Mouse (Mus musculus) forebrain, embryonic 14.5 days (tissue): ENCODE results near the gene Wfdc1. TPM values are rescaled to one million over a fixed set of nuclear protein-coding genes. Genes with fewer than 3 reads are reported as not detected.

Experiments
- ATAC-seq: fragments of 200-750 bp; cut with Nextera tagmentation; 2 replicates; pipeline ENCODE4 v1.8.0; 2017; ENCODE audit warnings: mild to moderate bottlenecking, moderate library complexity
- DNase-seq: peaks from one replicate; pipeline ENCODE4 v3.0.0-alpha.2; 2015; ENCODE audit warnings: low spot score
- H3K27ac ChIP-seq: fragments of 300-500 bp; sonication (generic); 2 replicates; pipeline ENCODE4 v1.5.1; 2014; ENCODE audit warnings: low read depth, mild to moderate bottlenecking, control low read depth, low read length, moderate library complexity
- H3K27me3 ChIP-seq: fragments of 300-500 bp; sonication (generic); replicated peaks from 2 replicates; pipeline ENCODE4 v1.6.1; 2014; ENCODE audit warnings: low read length, control low read depth, mixed read lengths; ENCODE audit not compliant: control insufficient read depth, insufficient read depth
- H3K36me3 ChIP-seq: fragments of 300-500 bp; sonication (generic); 2 replicates; pipeline ENCODE4 v1.6.1; 2014; ENCODE audit warnings: low read length, control low read depth; ENCODE audit not compliant: control insufficient read depth, insufficient read depth
- H3K4me1 ChIP-seq: fragments of 300-500 bp; sonication (generic); 2 replicates; pipeline ENCODE4 v1.6.1; 2014; ENCODE audit warnings: antibody characterized with exemption, low read length, control low read depth; ENCODE audit not compliant: control insufficient read depth, insufficient read depth
- H3K4me2 ChIP-seq: fragments of 300-500 bp; sonication (generic); 2 replicates; pipeline ENCODE4 v1.6.1; 2014; ENCODE audit warnings: mild to moderate bottlenecking, control low read depth, low read length
- H3K4me3 ChIP-seq: fragments of 300-500 bp; sonication (generic); 2 replicates; pipeline ENCODE4 v1.5.1; 2014; ENCODE audit warnings: low read depth, low read length, control low read depth
- H3K9ac ChIP-seq: fragments of 300-500 bp; sonication (generic); 2 replicates; pipeline ENCODE4 v1.6.1; 2014; ENCODE audit warnings: mild to moderate bottlenecking, low read length, control low read depth, moderate library complexity
- H3K9me3 ChIP-seq: fragments of 300-500 bp; sonication (generic); replicated peaks from 2 replicates; pipeline ENCODE4 v1.6.1; 2016; ENCODE audit warnings: low read length, control low read depth, mixed read lengths; ENCODE audit not compliant: control insufficient read depth
- WGBS: fragments of 180-500 bp; shearing (Covaris S2); extraction: QIAGEN DNeasy Blood & Tissue Kit; methylation state at CpG from one replicate; pipeline ENCODE4 v1.1.7; 2014; 5-methylcytosine and 5-hydroxymethylcytosine counted together
- polyA plus RNA-seq: library from polyadenylated mRNA; unstranded; fragments of >200 nt; fragmentation: Nextera tagmentation; extraction: Ambion mirVana; gene quantifications from 2 replicates; pipeline ENCODE4 v1.2.1, GENCODE M21; 2014

Gene Wfdc1
- polyA plus RNA-seq, 1 experiment from 2014 or later = 3.7 TPM

DNA sequence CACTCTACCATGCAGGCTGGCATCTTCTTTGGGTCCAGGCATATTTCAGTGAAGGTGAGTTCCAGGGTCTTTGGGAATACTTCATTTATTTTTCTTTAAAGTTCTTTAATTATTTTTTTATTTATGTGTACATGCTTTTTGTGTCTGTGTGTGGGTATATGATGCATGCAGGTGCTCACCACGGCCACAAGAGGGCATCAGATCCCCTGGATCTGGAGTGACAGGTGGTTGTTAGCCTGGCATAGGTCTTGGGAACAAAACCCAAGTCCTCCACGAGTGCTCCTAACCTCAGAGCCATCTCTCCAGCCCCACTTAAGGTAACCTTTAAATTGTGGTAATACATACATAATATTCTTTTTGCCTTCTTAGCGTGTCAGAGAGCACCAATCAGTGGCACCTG, 20.0 kb upstream of the Wfdc1 start:
- no peaks in the 10 kb centered on the region for H3K4me1 ChIP-seq
- H3K27ac ChIP-seq = no peak overlapping the region
- no peaks in the 10 kb centered on the region for H3K27me3 ChIP-seq
- 77% methylated on average over 3 of the region's 3 CpGs for WGBS
- H3K36me3 ChIP-seq = no peaks in the 10 kb centered on the region
- no peaks in the 10 kb centered on the region for H3K9me3 ChIP-seq
- H3K4me3 ChIP-seq = no peak overlapping the region
- no peak overlapping the region for H3K4me2 ChIP-seq
- H3K9ac ChIP-seq = no peak overlapping the region
- ATAC-seq = no peak
- DNase-seq = no peak

DNA sequence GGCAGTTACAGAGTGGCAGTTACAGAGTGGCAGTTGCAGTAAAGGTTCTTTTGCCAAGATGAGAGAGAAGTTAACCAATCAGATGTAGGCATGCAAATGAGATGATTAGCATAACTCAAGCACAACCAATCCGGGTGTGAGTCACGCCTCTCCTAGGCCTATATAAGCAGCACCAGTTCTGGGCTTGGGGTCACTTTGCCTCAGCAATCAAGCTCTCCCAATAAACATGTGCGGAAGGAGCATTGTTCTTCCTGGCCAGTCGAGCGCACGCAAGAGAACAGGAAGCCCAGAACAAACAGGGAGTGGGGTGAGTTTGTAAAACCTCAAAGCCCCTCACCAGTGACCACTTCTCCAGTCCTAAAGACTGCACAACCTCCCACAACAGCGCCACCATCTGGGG, 19.3 kb upstream of the Wfdc1 start:
- no peaks in the 10 kb centered on the region for H3K9me3 ChIP-seq
- ATAC-seq (no peak), DNase-seq (no peak)
- no peak overlapping the region for H3K27ac ChIP-seq
- no peak overlapping the region for H3K4me2 ChIP-seq
- 83% methylated on average over 7 of the region's 7 CpGs for WGBS
- no peaks in the 10 kb centered on the region for H3K4me1 ChIP-seq
- no peak overlapping the region for H3K4me3 ChIP-seq
- no peak overlapping the region for H3K9ac ChIP-seq
- no peaks in the 10 kb centered on the region for H3K27me3 ChIP-seq
- no peaks in the 10 kb centered on the region for H3K36me3 ChIP-seq

DNA sequence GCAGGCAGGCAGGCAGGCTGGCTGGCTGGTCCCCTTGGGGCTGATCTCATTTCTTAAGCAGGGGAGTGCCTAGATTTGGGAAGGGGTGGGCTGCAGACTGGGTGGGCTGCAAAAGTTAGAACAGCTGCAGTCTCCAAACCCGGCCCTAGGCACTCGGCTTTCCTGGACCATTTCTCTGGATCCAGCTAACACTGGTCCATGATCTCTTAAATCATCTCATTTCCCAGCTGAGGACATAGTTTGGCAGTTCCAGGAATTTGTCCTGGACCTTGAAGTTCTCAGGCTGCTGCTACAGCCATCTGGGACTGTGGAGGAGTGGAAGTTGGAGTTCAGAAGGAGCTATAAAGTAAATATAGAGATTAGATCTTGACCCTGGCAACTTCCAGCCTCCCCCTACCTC, 14.8 kb upstream of the Wfdc1 start:
- H3K9me3 ChIP-seq = no peaks in the 10 kb centered on the region
- H3K4me3 ChIP-seq = no peak overlapping the region
- no peaks in the 10 kb centered on the region for H3K27me3 ChIP-seq
- H3K4me2 ChIP-seq = no peak overlapping the region
- H3K27ac ChIP-seq = no peak overlapping the region
- no peaks in the 10 kb centered on the region for H3K36me3 ChIP-seq
- H3K4me1 ChIP-seq = no peaks in the 10 kb centered on the region
- whole genome bisulfite sequencing = 84% methylated on average over 2 of the region's 2 CpGs
- no peak overlapping the region for H3K9ac ChIP-seq
- ATAC-seq = no peak
- no peak for DNase-seq

DNA sequence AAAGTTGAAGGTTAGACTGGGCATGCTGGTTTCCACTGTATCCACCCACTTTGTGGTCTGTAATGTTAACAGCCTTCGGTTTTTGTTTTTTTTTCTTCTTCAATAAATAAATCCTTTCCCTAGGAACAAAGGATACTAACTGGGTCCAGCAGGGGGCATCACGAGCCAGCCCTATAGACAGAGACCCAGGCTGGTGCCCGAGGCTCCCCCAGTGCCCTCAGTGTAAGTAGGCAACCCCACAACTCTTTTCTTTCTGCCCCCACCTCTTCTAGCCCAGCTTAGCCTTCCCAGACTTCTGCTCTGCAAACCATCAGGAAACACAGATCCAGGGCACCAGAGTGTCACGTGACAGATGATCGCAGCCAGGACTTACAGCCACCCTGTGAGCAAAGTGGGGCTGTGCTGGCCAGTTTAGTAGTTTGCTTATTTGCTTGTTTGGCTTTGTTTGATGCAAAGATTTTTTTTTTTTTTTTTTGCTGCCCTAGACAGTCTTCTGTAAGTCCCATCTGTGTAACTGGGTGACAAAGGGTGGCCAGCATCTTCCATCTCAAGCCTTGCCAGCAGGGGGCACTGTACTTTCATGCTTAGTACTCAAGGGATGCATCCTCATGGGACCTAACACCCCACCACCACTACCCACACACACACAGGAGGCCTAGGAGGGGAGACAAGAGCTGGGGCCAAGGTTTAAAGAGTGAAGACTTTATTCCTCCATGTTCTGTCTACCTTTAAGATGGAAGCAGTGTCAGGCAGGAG, 9.3 kb upstream of the Wfdc1 start:
- 58% methylated on average over 5 of the region's 5 CpGs for WGBS

DNA sequence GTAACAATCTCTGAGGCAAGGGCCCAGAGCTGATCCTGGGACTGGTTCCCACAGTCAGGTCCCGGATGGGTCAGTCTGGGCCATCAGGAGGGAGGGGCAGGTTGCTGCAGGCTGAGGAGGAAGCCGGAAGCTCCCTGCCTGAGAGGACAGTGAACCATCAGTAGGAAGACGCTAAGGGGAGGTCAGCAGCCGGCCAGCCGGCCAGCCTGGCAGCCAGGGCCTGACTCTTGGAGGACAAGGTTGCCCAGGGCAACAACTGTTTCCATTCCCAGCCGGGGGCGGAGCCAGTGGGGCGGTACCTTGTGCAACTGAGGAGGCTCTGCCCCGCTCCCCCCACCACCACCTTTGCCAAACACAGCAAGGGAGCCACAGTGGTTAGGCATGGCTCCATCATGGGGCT, 5.1 kb upstream of the Wfdc1 start:
- H3K9ac ChIP-seq = no peak overlapping the region
- no peaks in the 10 kb centered on the region for H3K27me3 ChIP-seq
- DNase-seq (peak; percentile 27), ATAC-seq (no peak)
- no peaks in the 10 kb centered on the region for H3K4me1 ChIP-seq
- 7% methylated on average over 9 of the region's 9 CpGs for WGBS
- H3K27ac ChIP-seq = no peak overlapping the region
- H3K4me3 ChIP-seq = no peak overlapping the region
- no peaks in the 10 kb centered on the region for H3K9me3 ChIP-seq
- H3K36me3 ChIP-seq = no peaks in the 10 kb centered on the region
- no peak overlapping the region for H3K4me2 ChIP-seq

More for the DNA sequence above, 9.3 kb upstream of the Wfdc1 start:
- Histone ChIP-seq H3K9me3 (no peaks in the 10 kb centered on the region), H3K9ac (no peak overlapping the region), H3K4me3 (no peak overlapping the region), H3K27ac (no peak overlapping the region), H3K4me1 (no peaks in the 10 kb centered on the region), H3K36me3 (no peaks in the 10 kb centered on the region), H3K4me2 (no peak overlapping the region), H3K27me3 (no peaks in the 10 kb centered on the region)
- no peak for DNase-seq
- no peak for ATAC-seq

DNA sequence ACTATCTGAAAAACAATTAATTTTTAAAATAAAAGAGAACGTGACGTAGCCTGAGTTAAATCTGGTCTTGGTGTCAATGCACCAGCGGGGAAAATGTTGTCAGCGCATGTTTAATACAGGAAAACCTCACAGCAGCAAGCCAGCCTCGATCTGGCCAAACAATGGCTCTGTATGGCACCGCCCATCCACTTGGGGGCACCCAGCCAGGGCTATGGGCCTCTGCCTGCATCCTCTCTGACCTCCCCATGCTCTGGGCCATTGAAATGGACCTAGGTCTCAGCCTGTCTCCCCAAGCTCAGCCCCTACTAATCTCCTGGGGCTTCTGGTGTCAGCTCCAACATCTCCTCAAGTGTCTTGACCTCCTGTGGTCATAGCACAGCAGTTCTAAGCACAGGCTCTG, 4.3 kb upstream of the Wfdc1 start:
- H3K4me3 ChIP-seq = no peak overlapping the region
- H3K9me3 ChIP-seq = no peaks in the 10 kb centered on the region
- H3K4me1 ChIP-seq = no peaks in the 10 kb centered on the region
- no peak overlapping the region for H3K27ac ChIP-seq
- no peak for ATAC-seq
- no peak overlapping the region for H3K4me2 ChIP-seq
- 68% methylated on average over 6 of the region's 6 CpGs for WGBS
- H3K27me3 ChIP-seq = no peaks in the 10 kb centered on the region
- no peak for DNase-seq
- no peak overlapping the region for H3K9ac ChIP-seq
- no peaks in the 10 kb centered on the region for H3K36me3 ChIP-seq

DNA sequence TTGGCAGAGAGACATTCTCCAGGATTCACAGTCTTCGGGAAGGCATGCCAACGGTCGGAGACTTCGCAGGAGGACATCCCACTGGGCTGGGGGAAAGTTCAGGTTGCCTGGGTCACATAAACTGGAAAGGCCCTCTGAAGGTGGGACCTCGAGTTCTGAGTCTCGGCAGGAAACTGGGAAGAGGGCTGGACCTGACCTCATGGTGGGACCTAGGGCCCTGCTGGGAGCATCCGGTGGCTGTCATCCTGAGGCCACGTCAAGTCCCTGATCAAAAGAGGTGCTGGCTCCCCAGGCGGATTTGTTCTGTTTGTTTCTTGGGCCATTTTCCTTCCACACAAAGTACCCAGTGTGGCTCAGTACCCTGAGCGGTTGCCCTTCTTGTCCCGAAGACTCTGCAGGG, 2.7 kb upstream of the Wfdc1 start:
- H3K4me2 ChIP-seq = no peak overlapping the region
- 74% methylated on average over 11 of the region's 11 CpGs for WGBS
- ATAC-seq (no peak), DNase-seq (no peak)
- H3K4me3 ChIP-seq = no peak overlapping the region
- H3K9ac ChIP-seq = no peak overlapping the region
- H3K36me3 ChIP-seq = no peaks in the 10 kb centered on the region
- no peaks in the 10 kb centered on the region for H3K4me1 ChIP-seq
- H3K27ac ChIP-seq = no peak overlapping the region
- no peaks in the 10 kb centered on the region for H3K27me3 ChIP-seq
- no peaks in the 10 kb centered on the region for H3K9me3 ChIP-seq

DNA sequence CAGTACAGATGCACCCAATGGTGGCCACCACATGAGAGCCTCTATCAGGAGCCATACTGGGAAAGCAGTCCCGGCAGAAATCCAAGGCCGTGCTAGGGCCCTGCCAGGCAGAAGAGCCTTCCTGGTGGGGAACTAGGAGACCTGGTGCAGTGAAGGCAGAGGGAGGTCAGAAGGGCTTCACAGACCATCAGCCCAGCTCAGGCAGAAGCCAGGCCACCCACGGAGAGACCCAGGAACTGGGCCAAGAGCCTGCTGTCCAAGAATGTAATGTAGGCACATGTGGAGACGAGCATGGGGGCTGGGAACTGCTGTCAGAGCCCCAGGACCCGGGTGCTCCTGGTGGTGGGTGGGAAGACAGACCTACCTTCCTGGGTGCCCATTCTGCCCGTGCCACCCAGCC, 895 bp upstream of the Wfdc1 start:
- DNase-seq = no peak
- H3K27me3 ChIP-seq = no peaks in the 10 kb centered on the region
- H3K4me1 ChIP-seq = no peaks in the 10 kb centered on the region
- no peak overlapping the region for H3K4me2 ChIP-seq
- H3K9me3 ChIP-seq = no peaks in the 10 kb centered on the region
- WGBS = 78% methylated on average over 6 of the region's 6 CpGs
- no peak overlapping the region for H3K27ac ChIP-seq
- H3K4me3 ChIP-seq = no peak overlapping the region
- no peak for ATAC-seq
- H3K9ac ChIP-seq = no peak overlapping the region
- H3K36me3 ChIP-seq = no peaks in the 10 kb centered on the region

DNA sequence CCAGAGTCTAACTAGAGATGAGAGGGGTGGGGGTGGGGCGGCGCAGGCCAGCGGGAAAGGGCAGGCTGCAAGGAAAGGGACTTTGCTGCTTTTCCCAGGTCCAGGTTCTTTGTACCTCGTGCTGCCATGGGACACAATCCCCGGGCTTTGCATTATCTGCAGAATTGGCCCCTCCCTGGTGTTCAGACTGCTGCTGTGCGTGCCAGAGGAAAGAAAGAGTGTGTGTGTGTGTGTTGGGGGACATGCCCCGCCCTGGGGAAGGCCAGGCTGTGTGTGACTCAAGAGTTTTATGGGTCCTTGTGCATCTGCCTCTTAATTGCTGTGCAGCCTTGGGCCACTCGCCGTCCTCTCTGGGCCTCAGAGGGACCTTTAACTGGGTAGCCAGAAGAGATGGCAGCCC, 2.3 kb downstream of the Wfdc1 start:
- H3K36me3 ChIP-seq = no peaks in the 10 kb centered on the region
- no peak overlapping the region for H3K4me2 ChIP-seq
- H3K27me3 ChIP-seq = no peaks in the 10 kb centered on the region
- WGBS = 53% methylated on average over 9 of the region's 9 CpGs
- DNase-seq (no peak), ATAC-seq (no peak)
- H3K4me3 ChIP-seq = no peak overlapping the region
- H3K9ac ChIP-seq = no peak overlapping the region
- H3K27ac ChIP-seq = no peak overlapping the region
- H3K9me3 ChIP-seq = no peaks in the 10 kb centered on the region
- no peaks in the 10 kb centered on the region for H3K4me1 ChIP-seq
